Mouse (Mus musculus) heart, embryonic 11.5 days (tissue): ENCODE measurements around the gene Mgp. TPM values are rescaled to one million over a fixed set of nuclear protein-coding genes. Genes with fewer than 3 reads are reported as not detected.

Experiments used
- ATAC-seq: fragments of 200-750 bp; cut with Nextera tagmentation; replicated peaks from 2 replicates; pipeline ENCODE4 v1.8.0; 2017; ENCODE audit warnings: moderate library complexity; ENCODE audit not compliant: insufficient number of reproducible peaks, low FRiP score, low TSS enrichment
- H3K27ac ChIP-seq: fragments of 300-500 bp; sonication (generic); 2 replicates; pipeline ENCODE4 v1.5.1; 2014; ENCODE audit warnings: mild to moderate bottlenecking, low read depth, low read length
- H3K27me3 ChIP-seq: fragments of 300-500 bp; sonication (generic); 2 replicates; pipeline ENCODE4 v1.6.1; 2014; ENCODE audit warnings: mild to moderate bottlenecking, low read length, mixed read lengths; ENCODE audit not compliant: control insufficient read depth, insufficient read depth
- H3K36me3 ChIP-seq: fragments of 300-500 bp; sonication (generic); 2 replicates; pipeline ENCODE4 v1.6.1; 2014; ENCODE audit warnings: mild to moderate bottlenecking, low read length, moderate library complexity, mixed read lengths; ENCODE audit not compliant: control insufficient read depth, insufficient read depth
- H3K4me1 ChIP-seq: fragments of 300-500 bp; sonication (generic); 2 replicates; pipeline ENCODE4 v1.6.1; 2014; ENCODE audit warnings: low read length; ENCODE audit not compliant: control insufficient read depth, insufficient read depth
- H3K4me2 ChIP-seq: fragments of 300-500 bp; sonication (generic); 2 replicates; pipeline ENCODE4 v1.6.1; 2014; ENCODE audit warnings: mild to moderate bottlenecking, moderate library complexity
- H3K4me3 ChIP-seq: fragments of 300-500 bp; sonication (generic); 2 replicates; pipeline ENCODE4 v1.5.1; 2014; ENCODE audit warnings: low read depth, low read length
- H3K9ac ChIP-seq: fragments of 300-500 bp; sonication (generic); 2 replicates; pipeline ENCODE4 v1.6.1; 2014; ENCODE audit warnings: mild to moderate bottlenecking, low read depth, low read length, moderate library complexity
- H3K9me3 ChIP-seq: fragments of 300-500 bp; sonication (generic); replicated peaks from 2 replicates; pipeline ENCODE4 v1.6.1; 2016; ENCODE audit warnings: low read length; ENCODE audit not compliant: control insufficient read depth
- WGBS: fragments of 180-500 bp; shearing (Covaris S2); extraction: QIAGEN DNeasy Blood & Tissue Kit; methylation state at CpG from one replicate; pipeline ENCODE4 v1.1.7; 2014; ENCODE audit not compliant: insufficient replicate concordance; 5-methylcytosine and 5-hydroxymethylcytosine counted together
- polyA plus RNA-seq: library from polyadenylated mRNA; unstranded; fragments of >200 nt; fragmentation: Nextera tagmentation; extraction: Ambion mirVana; gene quantifications from 2 replicates; pipeline ENCODE4 v1.2.1, GENCODE M21; 2014

Gene Mgp
- polyA plus RNA-seq, 1 experiment from 2014 or later: 75.1 TPM

GRCm38 (mm10) chr6:136827116-136827515 lies 48.5 kb downstream of the Mgp start:
- Histone ChIP-seq H3K4me1 (peaks cover 6% of the 10 kb centered on the region), H3K36me3 (peaks cover 20% of the 10 kb centered on the region), H3K27ac (peak overlapping the region; percentile 85), H3K4me2 (peak overlapping the region; percentile 88), H3K4me3 (peak overlapping the region; percentile 100), H3K9me3 (no peaks in the 10 kb centered on the region), H3K27me3 (no peaks in the 10 kb centered on the region), H3K9ac (peak overlapping the region; percentile 93)
- no peak for ATAC-seq
- WGBS: 13% methylated on average over 7 of the region's 7 CpGs

- no peak for ATAC-seq
These were observed 50.6 kb downstream of the Mgp start for GRCm38 (mm10) chr6:136824987-136825386.

More at GRCm38 (mm10) chr6:136824987-136825386, 50.6 kb downstream of the Mgp start:
- Histone ChIP-seq H3K4me3 (no peak overlapping the region), H3K4me1 (peaks cover 8% of the 10 kb centered on the region), H3K27ac (no peak overlapping the region), H3K4me2 (no peak overlapping the region), H3K27me3 (no peaks in the 10 kb centered on the region), H3K9ac (no peak overlapping the region), H3K9me3 (no peaks in the 10 kb centered on the region), H3K36me3 (peaks cover 39% of the 10 kb centered on the region)
- 93% methylated on average over 8 of the region's 8 CpGs for WGBS

Other genes with a start within 250 kb of the Mgp start
- 5.3 and 5.4 TPM in 2 replicates for gene Plbd1, start 213.9 kb downstream of the Mgp start, polyA plus RNA-seq
- gene Gucy2c, start 94.1 kb downstream of the Mgp start, polyA plus RNA-seq: 0.11 TPM in 1 of 2 replicates, not detected in the other
- 0.17 and 0.51 TPM in 2 replicates for gene Hist4h4, start 71.4 kb downstream of the Mgp start, polyA plus RNA-seq
- gene H2afj, start 67.6 kb downstream of the Mgp start, polyA plus RNA-seq: 81.7 and 91.1 TPM in 2 replicates
- gene BC049715, start 48.2 kb downstream of the Mgp start, polyA plus RNA-seq: 1.6 and 2.1 TPM in 2 replicates
- 93.5 and 107 TPM in 2 replicates for gene Wbp11, start 47.6 kb downstream of the Mgp start, polyA plus RNA-seq
- gene Smco3, start 40.4 kb downstream of the Mgp start, polyA plus RNA-seq: not detected in 2 replicates
- gene Art4, start 18.1 kb downstream of the Mgp start, polyA plus RNA-seq: 13.2 and 15.1 TPM in 2 replicates
- gene Erp27, start 46.4 kb upstream of the Mgp start, polyA plus RNA-seq: 1.3 and 1.5 TPM in 2 replicates
- gene Pde6h, start 48.0 kb upstream of the Mgp start, polyA plus RNA-seq: 0.43 TPM in 1 of 2 replicates, not detected in the other
- 115 and 128 TPM in 2 replicates for gene Arhgdib, start 66.1 kb upstream of the Mgp start, polyA plus RNA-seq